Mouse (Mus musculus) kidney, adult 2 months (tissue): ENCODE measurements around the gene Epha6.

Experiments used
- CTCF ChIP-seq: fragments of 200-500 bp; conservative IDR thresholded peaks from 2 replicates; pipeline ENCODE4 v1.5.1; 2011; ENCODE audit warnings: low read depth, mild to moderate bottlenecking, control low read depth, low read length, moderate library complexity, mixed read lengths; ENCODE audit not compliant: insufficient read depth, insufficient read length
- POLR2A ChIP-seq: fragments of 200-500 bp; IDR thresholded peaks from one replicate; pipeline ENCODE4 v1.6.1; 2011; ENCODE audit warnings: low read depth, low read length, control low read depth

DNA sequence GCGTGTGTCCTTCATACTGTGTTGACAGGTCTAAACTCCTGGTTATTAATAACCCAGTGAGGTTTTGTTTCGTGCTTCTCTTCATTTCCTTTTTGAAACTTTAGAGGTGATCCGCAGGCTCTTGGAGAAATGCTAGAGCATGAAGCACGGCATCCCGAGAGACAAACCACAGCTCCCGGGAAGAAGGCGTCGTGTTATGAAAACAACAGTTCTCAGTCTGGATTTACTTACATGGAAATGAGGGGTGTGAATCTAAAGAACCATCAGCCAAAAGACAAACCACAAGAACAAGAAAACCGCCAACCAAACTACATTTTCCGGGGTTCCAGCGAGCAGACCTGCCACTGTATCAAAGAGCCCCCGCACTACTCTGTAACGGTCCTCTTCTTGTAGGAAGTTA is 775.7 kb downstream of the Epha6 start:
- TF ChIP-seq CTCF (no peak), POLR2A (no peak)
